ENCODE assay signal across 24 mouse cellular contexts in the genomic region with DNA sequence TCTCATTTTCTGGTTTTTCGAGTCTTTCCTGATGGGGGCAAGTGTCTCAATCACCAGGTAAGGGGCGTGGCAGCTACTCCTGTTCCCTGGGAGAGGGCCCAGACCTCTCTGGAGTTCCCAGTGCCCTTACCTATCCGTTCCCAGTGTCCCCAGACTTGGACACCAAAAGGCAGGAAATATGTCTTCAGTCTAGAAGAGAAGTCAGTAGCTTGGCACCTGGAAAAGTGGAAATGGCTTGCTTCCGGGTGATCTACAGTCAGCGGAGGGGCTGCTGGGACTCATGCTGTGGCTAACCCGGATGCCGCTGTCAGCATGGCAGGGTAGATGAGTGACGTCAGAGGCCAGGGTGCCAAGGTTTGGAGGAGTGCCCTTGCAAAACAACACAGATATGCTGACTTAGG. TPM values are rescaled to one million over a fixed set of nuclear protein-coding genes. Genes with fewer than 3 reads are reported as not detected.
DNase-seq lines count a peak whose midpoint lies in the region; ATAC-seq and TF ChIP-seq lines count a peak whose summit lies in the region.
"Had no signal": no experiment of that assay in that cellular context is flagged by ENCODE, and none has a peak within 500 bp of the region (broad histone marks: within the 10 kb centered on the region; RNA-seq: fewer than 3 reads in every experiment).

No protein-coding gene starts in this region.

- peaks cover 14% of the 10 kb centered on the region for H3K27me3 ChIP-seq in embryonic facial prominence, embryonic 15.5 days
- peaks cover 55% of the 10 kb centered on the region for H3K27me3 ChIP-seq in embryonic facial prominence, embryonic 10.5 days (replicated peaks; ENCODE audit: low read depth, poor library complexity, severe bottlenecking)
- H3K27me3 ChIP-seq in limb, embryonic 15.5 days: peaks cover 12% of the 10 kb centered on the region
- H3K27me3 ChIP-seq in limb, embryonic 10.5 days (ENCODE audit: low read depth, poor library complexity, severe bottlenecking): peaks cover 31% of the 10 kb centered on the region
- peaks cover 13% of the 10 kb centered on the region for H3K27me3 ChIP-seq in lung, embryonic 16.5 days (ENCODE audit: control insufficient read depth, insufficient read depth, low read depth, low read length)
- H3K27me3 ChIP-seq in stomach, postnatal 0 days (ENCODE audit: control insufficient read depth, insufficient read depth, low read length): peaks cover 1% of the 10 kb centered on the region; the same call in 1 of the 2 replicates

- 72% methylated on average over 8 of the region's 8 CpGs for WGBS in embryonic facial prominence, embryonic 15.5 days
- WGBS in embryonic facial prominence, embryonic 10.5 days: 80% methylated on average over 8 of the region's 8 CpGs
- 73% methylated on average over 8 of the region's 8 CpGs for WGBS in limb, embryonic 15.5 days
- 85% methylated on average over 8 of the region's 8 CpGs for WGBS in limb, embryonic 10.5 days
- 58% methylated on average over 8 of the region's 8 CpGs for WGBS in lung, embryonic 16.5 days
- WGBS in stomach, postnatal 0 days: 69% methylated on average over 8 of the region's 8 CpGs

- H3K4me3 ChIP-seq in embryonic facial prominence, embryonic 15.5 days (replicated peaks): no peak overlapping the region
- H3K4me3 ChIP-seq in embryonic facial prominence, embryonic 10.5 days: no peak overlapping the region
- H3K4me3 ChIP-seq in limb, embryonic 15.5 days: no peak overlapping the region
- no peak overlapping the region for H3K4me3 ChIP-seq in limb, embryonic 10.5 days
- no peak overlapping the region for H3K4me3 ChIP-seq in lung, embryonic 16.5 days (ENCODE audit: low read length)
- H3K4me3 ChIP-seq in stomach, postnatal 0 days (ENCODE audit: low read depth, low read length): no peak overlapping the region
- H3K4me3 ChIP-seq: erythroblast, embryonic 14.5 days; forebrain, embryonic 13.5 days; heart, embryonic 15.5 days; hindbrain, embryonic 15.5 days; layer of hippocampus, adult 2 months; liver, embryonic 12.5 days; midbrain, embryonic 12.5 days had no signal

- H3K27ac ChIP-seq in embryonic facial prominence, embryonic 15.5 days (replicated peaks): 0 out of 2 replicates have a peak overlapping the region, but pooled peaks have one; percentile 48
- H3K27ac ChIP-seq in embryonic facial prominence, embryonic 10.5 days (replicated peaks): no peak overlapping the region
- H3K27ac ChIP-seq in limb, embryonic 15.5 days: peak overlapping the region; percentile 47; the same call in 1 of the 2 replicates
- H3K27ac ChIP-seq in limb, embryonic 10.5 days: no peak overlapping the region
- H3K27ac ChIP-seq in lung, embryonic 16.5 days (ENCODE audit: low read length): peak overlapping the region; percentile 74
- 0 out of 2 replicates have a peak overlapping the region, but pooled peaks have one; percentile 14 for H3K27ac ChIP-seq in stomach, postnatal 0 days (replicated peaks)
- H3K27ac ChIP-seq: forebrain, embryonic 13.5 days; heart, embryonic 15.5 days; hindbrain, embryonic 15.5 days; layer of hippocampus, adult 2 months; liver, embryonic 12.5 days; macrophage; midbrain, embryonic 12.5 days had no signal

- no peaks in the 10 kb centered on the region for H3K9me3 ChIP-seq in embryonic facial prominence, embryonic 15.5 days (replicated peaks)
- no peaks in the 10 kb centered on the region for H3K9me3 ChIP-seq in embryonic facial prominence, embryonic 10.5 days
- no peaks in the 10 kb centered on the region for H3K9me3 ChIP-seq in limb, embryonic 15.5 days
- no peaks in the 10 kb centered on the region for H3K9me3 ChIP-seq in limb, embryonic 10.5 days (replicated peaks)
- H3K9me3 ChIP-seq in lung, embryonic 16.5 days (ENCODE audit: control insufficient read depth, low read length): no peaks in the 10 kb centered on the region
- no peaks in the 10 kb centered on the region for H3K9me3 ChIP-seq in stomach, postnatal 0 days (ENCODE audit: control insufficient read depth, low read length)
- H3K9me3 ChIP-seq: forebrain, embryonic 13.5 days; heart, embryonic 15.5 days; hindbrain, embryonic 15.5 days; liver, embryonic 12.5 days; midbrain, embryonic 12.5 days had no signal

- no peak for TF ChIP-seq CTCF in stomach, postnatal 0 days (IDR thresholded peaks at IDR 0.05; ENCODE audit: low read depth)

- H3K4me2 ChIP-seq in embryonic facial prominence, embryonic 15.5 days (replicated peaks): no peak overlapping the region
- no peak overlapping the region for H3K4me2 ChIP-seq in limb, embryonic 15.5 days
- H3K4me2 ChIP-seq in lung, embryonic 16.5 days (ENCODE audit: low read depth, low read length): no peak overlapping the region
- no peak overlapping the region for H3K4me2 ChIP-seq in stomach, postnatal 0 days (replicated peaks; ENCODE audit: low read depth)
- H3K4me2 ChIP-seq: forebrain, embryonic 13.5 days; heart, embryonic 15.5 days; hindbrain, embryonic 15.5 days; liver, embryonic 12.5 days; midbrain, embryonic 12.5 days had no signal

- no peak for ATAC-seq in embryonic facial prominence, embryonic 15.5 days (ENCODE audit: insufficient number of reproducible peaks, low FRiP score, low TSS enrichment, low read depth)
- no peak for ATAC-seq in limb, embryonic 15.5 days (ENCODE audit: insufficient number of reproducible peaks, low FRiP score, low TSS enrichment, low read depth)
- ATAC-seq in lung, embryonic 16.5 days (ENCODE audit: low read depth): no peak
- ATAC-seq in stomach, postnatal 0 days (ENCODE audit: low FRiP score, low TSS enrichment): no peak
- ATAC-seq in megakaryocyte-erythroid progenitor cell, adult 5-6 weeks (replicated peaks; ENCODE audit: low FRiP score, low TSS enrichment, poor library complexity, severe bottlenecking): no peak
- ATAC-seq: forebrain, embryonic 13.5 days; intestine, embryonic 16.5 days; liver, embryonic 12.5 days had no signal

- no peak for TF ChIP-seq EP300 in stomach, postnatal 0 days (optimal IDR thresholded peaks at IDR 0.05)

- no peaks in the 10 kb centered on the region for H3K36me3 ChIP-seq in embryonic facial prominence, embryonic 15.5 days
- H3K36me3 ChIP-seq in embryonic facial prominence, embryonic 10.5 days (replicated peaks): no peaks in the 10 kb centered on the region
- H3K36me3 ChIP-seq in limb, embryonic 15.5 days: no peaks in the 10 kb centered on the region
- no peaks in the 10 kb centered on the region for H3K36me3 ChIP-seq in limb, embryonic 10.5 days
- H3K36me3 ChIP-seq in lung, embryonic 16.5 days (ENCODE audit: control insufficient read depth, insufficient read depth, low read length): no peaks in the 10 kb centered on the region
- H3K36me3 ChIP-seq in stomach, postnatal 0 days (ENCODE audit: control insufficient read depth, insufficient read depth, low read length): no peaks in the 10 kb centered on the region
- H3K36me3 ChIP-seq: heart, embryonic 15.5 days; hindbrain, embryonic 15.5 days; liver, embryonic 12.5 days; midbrain, embryonic 12.5 days had no signal

- peaks cover 27% of the 10 kb centered on the region for H3K4me1 ChIP-seq in embryonic facial prominence, embryonic 15.5 days
- peaks cover 23% of the 10 kb centered on the region for H3K4me1 ChIP-seq in embryonic facial prominence, embryonic 10.5 days
- H3K4me1 ChIP-seq in limb, embryonic 15.5 days: peaks cover 17% of the 10 kb centered on the region
- peaks cover 30% of the 10 kb centered on the region for H3K4me1 ChIP-seq in limb, embryonic 10.5 days
- peaks cover 10% of the 10 kb centered on the region for H3K4me1 ChIP-seq in lung, embryonic 16.5 days (replicated peaks; ENCODE audit: control insufficient read depth, insufficient read depth, low read length)
- 0 out of 2 replicates have a peak, but pooled peaks cover 4% of the 10 kb centered on the region for H3K4me1 ChIP-seq in stomach, postnatal 0 days (replicated peaks; ENCODE audit: control insufficient read depth, insufficient read depth)

- no peak for DNase-seq in embryonic facial prominence, embryonic 10.5 days (ENCODE audit: low spot score)
- DNase-seq in limb, embryonic 10.5 days (ENCODE audit: low spot score): no peak
- no peak for DNase-seq in stomach, postnatal 0 days (ENCODE audit: low spot score)
- DNase-seq in layer of hippocampus, postnatal 10 days (ENCODE audit: low spot score in 2 of 2): no peak
- DNase-seq: adrenal gland, postnatal 10 days; gastrocnemius, postnatal 10 days; heart, adult 18-20 months; heart, postnatal 4 days; right cerebral cortex, postnatal 4 days had no signal

- H3K9ac ChIP-seq in embryonic facial prominence, embryonic 15.5 days: no peak overlapping the region
- no peak overlapping the region for H3K9ac ChIP-seq in limb, embryonic 15.5 days
- no peak overlapping the region for H3K9ac ChIP-seq in lung, embryonic 16.5 days (ENCODE audit: low read length)
- no peak overlapping the region for H3K9ac ChIP-seq in stomach, postnatal 0 days (ENCODE audit: low read length)
- H3K9ac ChIP-seq: forebrain, embryonic 13.5 days; heart, embryonic 15.5 days; hindbrain, embryonic 15.5 days; liver, embryonic 12.5 days; midbrain, embryonic 12.5 days had no signal

RNA-seq across cellular contexts. Expression of a gene that starts 19.1 kb away (rescaled TPM):
- 0.08 TPM in 1 of 2 replicates, not detected in the other for polyA plus RNA-seq in embryonic facial prominence, embryonic 15.5 days (2015; fragmentation: Nextera tagmentation; extraction: Ambion mirVana)
- 0.06 and 0.10 TPM in 2 replicates for polyA plus RNA-seq in embryonic facial prominence, embryonic 10.5 days (2016; fragmentation: Nextera tagmentation; extraction: Ambion mirVana)
- polyA plus RNA-seq in limb, embryonic 15.5 days (2015; fragmentation: Nextera tagmentation; extraction: Ambion mirVana): 0.04 TPM in 1 of 2 replicates, not detected in the other
- 0.10 and 0.14 TPM in 2 replicates for polyA plus RNA-seq in limb, embryonic 10.5 days (2016; fragmentation: Nextera tagmentation; extraction: Ambion mirVana)
- polyA plus RNA-seq in lung, embryonic 16.5 days (2015; fragmentation: Nextera tagmentation; extraction: Ambion mirVana): 0.09 TPM in 1 of 2 replicates, not detected in the other
- polyA plus RNA-seq in stomach, postnatal 0 days (2015; fragmentation: Nextera tagmentation; extraction: Ambion mirVana): not detected in 2 replicates
- under 1 TPM; 0.09 to 0.20 TPM for total RNA-seq in layer of hippocampus, postnatal 10 days (2021)
- not detected in 2 replicates for total RNA-seq in megakaryocyte-erythroid progenitor cell, adult 5-6 weeks (2014; fragmentation: Nextera tagmentation)
- total RNA-seq in megakaryocyte-erythroid progenitor cell, adult 5-6 weeks (2017): not detected in 2 replicates
- total RNA-seq: common myeloid progenitor, adult 5-6 weeks; heart, adult 18-20 months; monocyte, adult 5-6 weeks had no signal
- polyA plus RNA-seq: heart, embryonic 15.5 days; intestine, embryonic 16.5 days; liver, embryonic 12.5 days had no signal

Comparison
In these comparisons a context has a peak if more than half of its experiments do, and no peak if none do; other contexts are left out.
1. H3K27ac ChIP-seq: peak in embryonic facial prominence, embryonic 15.5 days (single experiment), limb, embryonic 15.5 days (single experiment), lung, embryonic 16.5 days (single experiment) and stomach, postnatal 0 days (single experiment); none in embryonic facial prominence, embryonic 10.5 days (single experiment) and limb, embryonic 10.5 days (single experiment).